Mouse (Mus musculus) adrenal gland, adult 8-10 months (tissue): ENCODE measurements around the gene Scgb2b26. TPM values are rescaled to one million over a fixed set of nuclear protein-coding genes. Genes with fewer than 3 reads are reported as not detected.
"Not testable (repeated sequence)": the region's sequence is repeated elsewhere in the genome, so short reads cannot be mapped to it uniquely, and the experiment has no call there.

ENCODE experiments used
- DNase-seq: peaks from one replicate; pipeline ENCODE4 v3.0.0; 2022
- total RNA-seq, 4 experiments: library from RNA; stranded (reverse); gene quantifications; 2 replicates each; pipeline ENCODE4 v1.2.4; 2022

Gene Scgb2b26
- not detected for total RNA-seq

GRCm38 (mm10) chr7:33944940-33945339 is at the start of gene Scgb2b26:
TSS of gene Scgb2b26 (minus strand) at chr7:33945040.
- DNase-seq: no peak

GRCm38 (mm10) chr7:33982281-33982680 is 37.4 kb upstream of the Scgb2b26 start:
- not testable (repeated sequence) for DNase-seq

GRCm38 (mm10) chr7:33902982-33903381 is 41.9 kb downstream of the Scgb2b26 start:
- no peak for DNase-seq

GRCm38 (mm10) chr7:33900803-33901202 is 44.0 kb downstream of the Scgb2b26 start:
- DNase-seq: no peak

DNA sequence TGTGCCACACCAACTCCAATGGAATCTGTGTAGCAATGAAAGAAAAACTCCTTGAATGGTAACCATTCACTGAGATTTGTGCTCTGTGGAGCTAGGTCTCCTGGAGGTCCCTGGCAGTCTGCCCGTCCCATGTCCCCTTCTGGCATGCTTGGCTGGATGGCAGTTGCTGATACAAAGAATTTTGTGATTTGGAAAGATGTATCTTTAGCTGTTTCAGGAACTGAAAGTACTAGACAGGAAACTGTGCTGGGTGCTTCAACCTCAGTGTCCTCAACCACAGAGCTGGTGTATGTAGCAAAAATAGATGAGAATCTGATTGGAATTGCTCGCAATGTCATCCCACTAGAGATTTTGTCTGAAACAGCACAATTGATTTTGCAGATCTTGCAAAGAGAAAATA is 44.8 kb downstream of the Scgb2b26 start:
- DNase-seq: no peak

Other genes with a start within 250 kb of the Scgb2b26 start
- gene Scgb2b24, start 205.7 kb downstream of the Scgb2b26 start, total RNA-seq: not detected
- gene Scgb1b24, start 201.2 kb downstream of the Scgb2b26 start, total RNA-seq: not detected
- not detected for gene Scgb2b27, start 68.9 kb upstream of the Scgb2b26 start, total RNA-seq
- not detected for gene Scgb1b27, start 76.4 kb upstream of the Scgb2b26 start, total RNA-seq
- not detected for gene Scgb1b30, start 150.4 kb upstream of the Scgb2b26 start, total RNA-seq
- 10 to 100 TPM; 20.0 to 34.4 (median 27.8) TPM for gene Wtip, start 188.2 kb upstream of the Scgb2b26 start, total RNA-seq
- 10 to 100 TPM; 64.3 to 77.2 (median 72.4) TPM for gene Uba2, start 224.6 kb upstream of the Scgb2b26 start, total RNA-seq